Mouse (Mus musculus): ENCODE results near the gene Runx2. TPM values are rescaled to one million over a fixed set of nuclear protein-coding genes. Genes with fewer than 3 reads are reported as not detected.

The Runx2 gene
- polyA plus RNA-seq, 1 experiment from 2014 or later = 0.44 TPM

DNA sequence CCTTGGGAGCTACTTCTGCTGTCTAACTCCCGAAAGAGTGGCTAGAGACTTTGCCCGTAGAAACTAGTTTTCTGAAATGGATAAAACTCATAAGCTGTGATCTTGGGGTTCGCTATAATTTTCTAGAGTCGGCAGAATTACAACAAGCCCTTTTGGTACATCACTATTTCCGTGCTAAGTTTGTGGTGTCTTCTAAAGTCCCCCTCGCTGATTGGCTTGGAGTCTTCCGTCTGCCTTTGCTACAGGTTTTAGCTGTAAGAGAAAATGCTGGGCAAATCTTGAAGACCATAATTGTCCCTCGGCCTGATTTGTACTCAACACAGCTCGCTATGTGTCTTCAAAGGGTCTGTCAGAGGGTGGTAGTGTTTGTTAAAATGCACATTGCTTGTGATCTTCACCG is 205.2 kb downstream of the Runx2 start:
- WGBS = 88% methylated on average over 10 of the region's 10 CpGs
- H3K36me3 ChIP-seq (ENCODE audit: control insufficient read depth, insufficient read depth, low read length) = no peaks in the 10 kb centered on the region
- H3K4me1 ChIP-seq (ENCODE audit: control insufficient read depth, insufficient read depth, low read length) = peaks cover 2% of the 10 kb centered on the region; the same call in 1 of the 2 replicates
- no peak overlapping the region for H3K4me2 ChIP-seq (ENCODE audit: low read depth, low read length)
- H3K27ac ChIP-seq (ENCODE audit: low read depth, low read length) = no peak overlapping the region
- no peaks in the 10 kb centered on the region for H3K27me3 ChIP-seq (ENCODE audit: control insufficient read depth, insufficient read depth, low read length)
- no peak overlapping the region for H3K4me3 ChIP-seq (ENCODE audit: low read depth, low read length)
- no peak for ATAC-seq (ENCODE audit: low read depth)
- H3K9me3 ChIP-seq (ENCODE audit: control insufficient read depth, low read length) = no peaks in the 10 kb centered on the region
- no peak overlapping the region for H3K9ac ChIP-seq (replicated peaks; ENCODE audit: low read depth, low read length)

- Histone ChIP-seq H3K36me3 (ENCODE audit: control insufficient read depth, insufficient read depth, low read length) (no peaks in the 10 kb centered on the region), H3K4me1 (ENCODE audit: control insufficient read depth, insufficient read depth, low read length) (peaks cover 2% of the 10 kb centered on the region; the same call in 1 of the 2 replicates), H3K9me3 (ENCODE audit: control insufficient read depth, low read length) (no peaks in the 10 kb centered on the region), H3K9ac (replicated peaks; ENCODE audit: low read depth, low read length) (no peak overlapping the region), H3K27ac (ENCODE audit: low read depth, low read length) (no peak overlapping the region), H3K27me3 (ENCODE audit: control insufficient read depth, insufficient read depth, low read length) (no peaks in the 10 kb centered on the region), H3K4me3 (ENCODE audit: low read depth, low read length) (no peak overlapping the region), H3K4me2 (ENCODE audit: low read depth, low read length) (no peak overlapping the region)
- 94% methylated on average over 4 of the region's 4 CpGs for WGBS
- ATAC-seq (ENCODE audit: low read depth) = no peak
These were observed 205.7 kb downstream of the Runx2 start for GRCm38 (mm10) chr17:44608907-44609306.

GRCm38 (mm10) chr17:44607383-44607782 is 207.2 kb downstream of the Runx2 start:
- H3K4me2 ChIP-seq (ENCODE audit: low read depth, low read length) = no peak overlapping the region
- H3K27me3 ChIP-seq (ENCODE audit: control insufficient read depth, insufficient read depth, low read length) = no peaks in the 10 kb centered on the region
- no peaks in the 10 kb centered on the region for H3K4me1 ChIP-seq (ENCODE audit: control insufficient read depth, insufficient read depth, low read length)
- ATAC-seq (ENCODE audit: low read depth) = no peak
- H3K4me3 ChIP-seq (ENCODE audit: low read depth, low read length) = no peak overlapping the region
- H3K9me3 ChIP-seq (ENCODE audit: control insufficient read depth, low read length) = no peaks in the 10 kb centered on the region
- no peak overlapping the region for H3K9ac ChIP-seq (replicated peaks; ENCODE audit: low read depth, low read length)
- H3K36me3 ChIP-seq (ENCODE audit: control insufficient read depth, insufficient read depth, low read length) = no peaks in the 10 kb centered on the region
- H3K27ac ChIP-seq (ENCODE audit: low read depth, low read length) = no peak overlapping the region
- 97% methylated on average over 8 of the region's 8 CpGs for WGBS

- H3K36me3 ChIP-seq (ENCODE audit: control insufficient read depth, insufficient read depth, low read length) = no peaks in the 10 kb centered on the region
- H3K9me3 ChIP-seq (ENCODE audit: control insufficient read depth, low read length) = no peaks in the 10 kb centered on the region
- no peak overlapping the region for H3K9ac ChIP-seq (replicated peaks; ENCODE audit: low read depth, low read length)
- 95% methylated on average over 7 of the region's 7 CpGs for WGBS
- ATAC-seq (ENCODE audit: low read depth) = no peak
- no peak overlapping the region for H3K27ac ChIP-seq (ENCODE audit: low read depth, low read length)
- no peak overlapping the region for H3K4me3 ChIP-seq (ENCODE audit: low read depth, low read length)
- H3K27me3 ChIP-seq (ENCODE audit: control insufficient read depth, insufficient read depth, low read length) = no peaks in the 10 kb centered on the region
- H3K4me1 ChIP-seq (ENCODE audit: control insufficient read depth, insufficient read depth, low read length) = no peaks in the 10 kb centered on the region
- H3K4me2 ChIP-seq (ENCODE audit: low read depth, low read length) = no peak overlapping the region
These were observed 208.4 kb downstream of the Runx2 start for GRCm38 (mm10) chr17:44606245-44606644.

DNA sequence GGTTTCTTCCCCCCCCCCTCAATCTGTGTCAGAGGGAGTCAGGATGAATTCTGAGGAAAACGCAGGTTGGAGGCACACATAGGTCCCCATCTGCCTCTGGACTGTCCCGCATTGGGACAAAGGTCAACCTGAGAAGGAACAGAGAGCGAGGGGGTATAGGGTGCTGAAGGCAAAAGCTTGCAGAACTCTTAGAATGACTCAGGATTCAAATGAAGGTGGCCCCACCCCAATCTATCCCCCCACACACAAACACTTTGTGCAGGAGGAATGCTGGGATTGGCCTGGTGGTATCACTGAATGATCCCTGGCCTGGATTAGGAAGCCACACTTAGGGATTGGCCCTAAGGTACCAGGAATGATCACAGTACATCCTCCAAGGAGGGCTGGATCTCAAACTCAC is 208.8 kb downstream of the Runx2 start:
- H3K27me3 ChIP-seq (ENCODE audit: control insufficient read depth, insufficient read depth, low read length) = no peaks in the 10 kb centered on the region
- H3K36me3 ChIP-seq (ENCODE audit: control insufficient read depth, insufficient read depth, low read length) = no peaks in the 10 kb centered on the region
- no peak for ATAC-seq (ENCODE audit: low read depth)
- H3K4me3 ChIP-seq (ENCODE audit: low read depth, low read length) = no peak overlapping the region
- no peaks in the 10 kb centered on the region for H3K9me3 ChIP-seq (ENCODE audit: control insufficient read depth, low read length)
- no peak overlapping the region for H3K27ac ChIP-seq (ENCODE audit: low read depth, low read length)
- H3K4me2 ChIP-seq (ENCODE audit: low read depth, low read length) = no peak overlapping the region
- 96% methylated on average over 3 of the region's 3 CpGs for WGBS
- H3K4me1 ChIP-seq (ENCODE audit: control insufficient read depth, insufficient read depth, low read length) = no peaks in the 10 kb centered on the region
- H3K9ac ChIP-seq (replicated peaks; ENCODE audit: low read depth, low read length) = no peak overlapping the region

GRCm38 (mm10) chr17:44603170-44603569 is 211.4 kb downstream of the Runx2 start:
- WGBS = 81% methylated on average over 4 of the region's 4 CpGs
- no peak overlapping the region for H3K4me3 ChIP-seq (ENCODE audit: low read depth, low read length)
- H3K27ac ChIP-seq (ENCODE audit: low read depth, low read length) = no peak overlapping the region
- no peaks in the 10 kb centered on the region for H3K9me3 ChIP-seq (ENCODE audit: control insufficient read depth, low read length)
- no peak for ATAC-seq (ENCODE audit: low read depth)
- H3K9ac ChIP-seq (replicated peaks; ENCODE audit: low read depth, low read length) = no peak overlapping the region
- no peaks in the 10 kb centered on the region for H3K36me3 ChIP-seq (ENCODE audit: control insufficient read depth, insufficient read depth, low read length)
- no peaks in the 10 kb centered on the region for H3K4me1 ChIP-seq (ENCODE audit: control insufficient read depth, insufficient read depth, low read length)
- H3K27me3 ChIP-seq (ENCODE audit: control insufficient read depth, insufficient read depth, low read length) = no peaks in the 10 kb centered on the region
- H3K4me2 ChIP-seq (ENCODE audit: low read depth, low read length) = no peak overlapping the region

GRCm38 (mm10) chr17:44601317-44602021 is 213.1 kb downstream of the Runx2 start:
- Histone ChIP-seq H3K9me3 (ENCODE audit: control insufficient read depth, low read length) (no peaks in the 10 kb centered on the region), H3K4me2 (ENCODE audit: low read depth, low read length) (no peak overlapping the region), H3K36me3 (ENCODE audit: control insufficient read depth, insufficient read depth, low read length) (no peaks in the 10 kb centered on the region), H3K27me3 (ENCODE audit: control insufficient read depth, insufficient read depth, low read length) (no peaks in the 10 kb centered on the region), H3K4me3 (ENCODE audit: low read depth, low read length) (no peak overlapping the region), H3K4me1 (ENCODE audit: control insufficient read depth, insufficient read depth, low read length) (no peaks in the 10 kb centered on the region), H3K27ac (ENCODE audit: low read depth, low read length) (no peak overlapping the region), H3K9ac (replicated peaks; ENCODE audit: low read depth, low read length) (no peak overlapping the region)
- WGBS = 85% methylated on average over 11 of the region's 11 CpGs
- no peak for ATAC-seq (ENCODE audit: low read depth)

GRCm38 (mm10) chr17:44599856-44600255 is 214.7 kb downstream of the Runx2 start:
- H3K4me3 ChIP-seq (ENCODE audit: low read depth, low read length) = no peak overlapping the region
- no peaks in the 10 kb centered on the region for H3K9me3 ChIP-seq (ENCODE audit: control insufficient read depth, low read length)
- H3K4me2 ChIP-seq (ENCODE audit: low read depth, low read length) = no peak overlapping the region
- no peak for ATAC-seq (ENCODE audit: low read depth)
- no peak overlapping the region for H3K9ac ChIP-seq (replicated peaks; ENCODE audit: low read depth, low read length)
- no peaks in the 10 kb centered on the region for H3K4me1 ChIP-seq (ENCODE audit: control insufficient read depth, insufficient read depth, low read length)
- H3K27ac ChIP-seq (ENCODE audit: low read depth, low read length) = no peak overlapping the region
- H3K27me3 ChIP-seq (ENCODE audit: control insufficient read depth, insufficient read depth, low read length) = no peaks in the 10 kb centered on the region
- no peaks in the 10 kb centered on the region for H3K36me3 ChIP-seq (ENCODE audit: control insufficient read depth, insufficient read depth, low read length)
- WGBS = 84% methylated on average over 1 of the region's 1 CpGs

DNA sequence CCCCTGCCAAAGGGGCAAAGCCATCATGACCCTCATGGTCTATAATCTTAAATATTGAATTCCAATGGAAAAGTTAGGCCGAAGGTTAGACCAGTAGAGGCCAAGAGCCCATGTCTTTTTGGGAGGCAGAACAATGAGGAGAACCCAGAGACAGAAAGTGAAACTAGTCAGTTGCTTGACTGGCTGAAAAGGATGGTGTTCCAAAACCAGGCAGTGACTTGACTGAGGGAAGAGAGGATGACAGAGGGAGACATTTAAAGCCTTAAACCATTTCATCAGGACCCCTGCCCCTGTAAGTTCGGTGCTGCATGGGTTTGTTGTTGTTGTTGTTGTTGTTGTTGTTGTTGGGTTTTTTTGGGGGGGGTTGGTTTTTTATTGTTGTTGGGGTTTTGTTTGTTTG is 215.5 kb downstream of the Runx2 start:
- Histone ChIP-seq H3K4me3 (ENCODE audit: low read depth, low read length) (no peak overlapping the region), H3K4me2 (ENCODE audit: low read depth, low read length) (no peak overlapping the region), H3K4me1 (ENCODE audit: control insufficient read depth, insufficient read depth, low read length) (no peaks in the 10 kb centered on the region), H3K9me3 (ENCODE audit: control insufficient read depth, low read length) (no peaks in the 10 kb centered on the region), H3K36me3 (ENCODE audit: control insufficient read depth, insufficient read depth, low read length) (no peaks in the 10 kb centered on the region), H3K27me3 (ENCODE audit: control insufficient read depth, insufficient read depth, low read length) (no peaks in the 10 kb centered on the region), H3K27ac (ENCODE audit: low read depth, low read length) (no peak overlapping the region), H3K9ac (replicated peaks; ENCODE audit: low read depth, low read length) (no peak overlapping the region)
- 94% methylated on average over 2 of the region's 2 CpGs for WGBS
- no peak for ATAC-seq (ENCODE audit: low read depth)

Measured in neural tube, embryonic 14.5 days (tissue).